Mouse (Mus musculus) frontal cortex, adult 2 months (tissue): ENCODE results near the gene Rint1. TPM values are rescaled to one million over a fixed set of nuclear protein-coding genes. Genes with fewer than 3 reads are reported as not detected.
"Not testable (repeated sequence)": the region's sequence is repeated elsewhere in the genome, so short reads cannot be mapped to it uniquely, and the experiment has no call there.

ENCODE experiments used
- DNase-seq, 2 experiments: peaks; one replicate each; pipeline ENCODE4 v3.0.0; 2022; ENCODE audit warnings: low spot score in 1 of 2; ENCODE audit errors: extremely low spot score in 1 of 2
- polyA plus RNA-seq: library from polyadenylated mRNA; depleted of rRNA; stranded (reverse); fragments of >200 nt; gene quantifications from 2 replicates; pipeline ENCODE4 v1.2.3, GENCODE M21; 2012

Rint1 gene
- polyA plus RNA-seq, 1 experiment = 18.1 TPM

- no peak for DNase-seq
Observed at GRCm38 (mm10) chr5:23824171-23824733, 36.7 kb downstream of the Rint1 start.

GRCm38 (mm10) chr5:23826321-23827004 is 39.0 kb downstream of the Rint1 start:
- DNase-seq = peak in 1 of 2 experiments; percentile 62

- DNase-seq = no peak
Observed at GRCm38 (mm10) chr5:23830897-23831752, 43.6 kb downstream of the Rint1 start.

GRCm38 (mm10) chr5:23835691-23836090 is 48.2 kb downstream of the Rint1 start:
- DNase-seq = not testable (repeated sequence)

- no peak for DNase-seq
Observed at GRCm38 (mm10) chr5:23838158-23838557, 50.6 kb downstream of the Rint1 start.

GRCm38 (mm10) chr5:23843674-23844530 is 56.4 kb downstream of the Rint1 start, which contains the start of gene Tomm7:
Gene Tomm7, minus strand, starts transcription at chr5:23844161.
- DNase-seq = peak; percentile 91 to 97

GRCm38 (mm10) chr5:23844531-23844841 is 57.0 kb downstream of the Rint1 start:
- DNase-seq = peak in 1 of 2 experiments; percentile 53

- no peak for DNase-seq
Observed at GRCm38 (mm10) chr5:23845141-23845540, 57.6 kb downstream of the Rint1 start.

- DNase-seq = peak; percentile 64 to 94
Observed at GRCm38 (mm10) chr5:23850345-23851159, 63.0 kb downstream of the Rint1 start.

GRCm38 (mm10) chr5:23851160-23851555 is 63.6 kb downstream of the Rint1 start:
- DNase-seq = not testable (repeated sequence)

- not testable (repeated sequence) for DNase-seq
Observed at GRCm38 (mm10) chr5:23852916-23853315, 65.4 kb downstream of the Rint1 start.

GRCm38 (mm10) chr5:23855484-23855883 is 68.0 kb downstream of the Rint1 start:
- no peak for DNase-seq

GRCm38 (mm10) chr5:23856164-23856563 is 68.7 kb downstream of the Rint1 start:
- no peak for DNase-seq

GRCm38 (mm10) chr5:23857189-23857588 is 69.7 kb downstream of the Rint1 start:
- no peak for DNase-seq

- no peak for DNase-seq
Observed at GRCm38 (mm10) chr5:23858001-23858400, 70.5 kb downstream of the Rint1 start.

- peak in 1 of 2 experiments; percentile 35 for DNase-seq
Observed at GRCm38 (mm10) chr5:23858643-23859042, 71.1 kb downstream of the Rint1 start.

- no peak for DNase-seq
Observed at GRCm38 (mm10) chr5:23859087-23859718, 71.7 kb downstream of the Rint1 start.

GRCm38 (mm10) chr5:23859896-23860295 is 72.4 kb downstream of the Rint1 start:
- no peak for DNase-seq

- DNase-seq = no peak
Observed at GRCm38 (mm10) chr5:23861721-23862120, 74.2 kb downstream of the Rint1 start.
